Mouse (Mus musculus) erythroblast, embryonic 14.5 days (primary cell): Measurements from ENCODE around the gene Rai14.

Experiments
- GATA1 ChIP-seq: IDR thresholded peaks from 2 replicates; pipeline ENCODE4 v1.6.1; 2012; ENCODE audit warnings: low read length, inconsistent platforms, mixed read lengths
- TAL1 ChIP-seq: IDR thresholded peaks from 3 replicates; pipeline ENCODE4 v1.6.1; 2012; ENCODE audit warnings: low read length, inconsistent platforms, mixed read lengths

GRCm38 (mm10) chr15:10609107-10609506 is 105.3 kb downstream of the Rai14 start:
- TF ChIP-seq TAL1 (no peak), GATA1 (no peak)
